Mouse (Mus musculus): ENCODE results near the gene Las1l. TPM values are rescaled to one million over a fixed set of nuclear protein-coding genes. Genes with fewer than 3 reads are reported as not detected.

Las1l gene
- total and polyA plus RNA-seq, 3 experiments = 35.1 to 86.3 TPM; not detected in 1

DNA sequence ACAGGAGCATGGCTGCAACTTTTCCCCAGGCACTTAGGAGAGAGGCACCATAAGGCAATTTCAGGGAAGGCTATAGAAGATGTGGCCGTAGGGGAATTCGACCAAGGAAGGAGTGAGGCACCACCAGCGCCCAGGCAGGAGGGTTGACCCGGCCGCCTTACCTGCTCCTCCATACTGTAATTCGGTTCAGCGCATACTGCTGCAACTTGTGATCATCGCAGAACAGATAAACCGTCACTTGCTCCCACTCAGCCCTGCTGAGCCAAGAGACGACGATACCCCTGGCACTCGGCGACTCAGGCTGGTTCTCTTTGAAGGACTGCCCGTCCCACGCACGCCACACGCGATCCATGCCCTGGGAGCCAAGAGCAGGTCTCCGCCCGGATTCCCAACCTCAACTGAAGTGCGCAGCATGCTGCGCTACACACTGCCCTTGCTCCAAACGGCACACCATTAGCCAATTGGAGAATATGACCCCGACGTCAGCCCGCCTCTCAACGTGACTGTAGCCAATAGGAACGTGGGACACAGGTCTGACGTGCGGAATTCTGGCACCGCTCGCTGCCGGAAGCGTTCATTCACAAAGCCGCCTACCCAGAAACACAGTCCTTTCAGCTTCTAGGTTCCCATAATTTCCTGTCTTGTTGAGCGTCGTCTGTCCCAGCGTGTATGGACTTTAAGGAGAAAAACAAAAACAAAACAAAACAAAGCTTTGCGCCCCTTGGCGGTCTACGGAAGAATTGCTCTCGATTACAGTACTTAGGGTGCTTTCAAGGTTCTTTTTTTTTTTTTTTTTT lies at the start of gene Las1l (continued):
- TF ChIP-seq GABPA (IDR thresholded peaks at IDR 0.05; ENCODE audit: low read depth, low read length) (no peak), ZKSCAN1 (IDR thresholded peaks at IDR 0.05; ENCODE audit: low read depth, low read length) (no peak), CHD1 (IDR thresholded peaks at IDR 0.05; ENCODE audit: low read depth, low read length) (no peak), MAFK (IDR thresholded peaks at IDR 0.05; ENCODE audit: borderline replicate concordance, low read depth, low read length) (no peak)

GRCm38 (mm10) chrX:96006395-96006794 lies 49.6 kb upstream of the Las1l start:
- Histone ChIP-seq H3K9ac (ENCODE audit: control insufficient read depth, low read depth, low read length, poor library complexity, severe bottlenecking) (no peak overlapping the region), H3K4me3 (ENCODE audit: control insufficient read depth in 1 of 2, insufficient read depth in 1 of 2, low read depth in 2 of 2, low read length in 2 of 2) (no peak overlapping the region), H3K27me3 (ENCODE audit: control insufficient read depth in 1 of 2, insufficient read depth in 2 of 2, low read length in 2 of 2) (no peaks in the 10 kb centered on the region; a peak in 1 of 4 replicates), H3K79me2 (ENCODE audit: control insufficient read depth, insufficient read depth, low read length, poor library complexity) (no peaks in the 10 kb centered on the region), H3K4me1 (ENCODE audit: control insufficient read depth in 1 of 2, insufficient read depth in 2 of 2, low read length in 2 of 2) (no peaks in the 10 kb centered on the region), H3K36me3 (ENCODE audit: control insufficient read depth in 1 of 2, insufficient read depth in 2 of 2, low read length in 2 of 2) (no peaks in the 10 kb centered on the region), H3K9me3 (replicated peaks; ENCODE audit: insufficient read depth, low read length) (no peaks in the 10 kb centered on the region), H3K27ac (ENCODE audit: control insufficient read depth, low read depth, low read length) (no peak overlapping the region)
- TF ChIP-seq BHLHE40 (IDR thresholded peaks at IDR 0.05; ENCODE audit: borderline replicate concordance, low read depth, low read length) = no peak
- TF ChIP-seq RAD21 (IDR thresholded peaks at IDR 0.05; ENCODE audit: low read depth, low read length) = peak; percentile 51
- TF ChIP-seq ELF1 (IDR thresholded peaks at IDR 0.05; ENCODE audit: low read depth, low read length) = no peak
- no peak for TF ChIP-seq USF2 (IDR thresholded peaks at IDR 0.05; ENCODE audit: borderline replicate concordance in 1 of 2, insufficient read depth in 1 of 2, low read depth in 1 of 2, low read length in 2 of 2)
- TF ChIP-seq CTCF (IDR thresholded peaks at IDR 0.05 in 2 of 3, conservative IDR thresholded peaks at IDR 0.05 in 1 of 3; ENCODE audit: control insufficient read depth in 1 of 3, insufficient read depth in 1 of 3, low read depth in 2 of 3, low read length in 3 of 3, poor library complexity in 1 of 3, severe bottlenecking in 1 of 3) = peak in 2 of 3 experiments; percentile 26 to 43; a peak in 3 of 6 replicates
- peak; percentile 32; the same call in 1 of the 2 replicates for TF ChIP-seq SMC3 (IDR thresholded peaks at IDR 0.05; ENCODE audit: low read depth, low read length)
- peak; percentile 5 for DNase-seq (ENCODE audit: low read depth, low spot score)

DNA sequence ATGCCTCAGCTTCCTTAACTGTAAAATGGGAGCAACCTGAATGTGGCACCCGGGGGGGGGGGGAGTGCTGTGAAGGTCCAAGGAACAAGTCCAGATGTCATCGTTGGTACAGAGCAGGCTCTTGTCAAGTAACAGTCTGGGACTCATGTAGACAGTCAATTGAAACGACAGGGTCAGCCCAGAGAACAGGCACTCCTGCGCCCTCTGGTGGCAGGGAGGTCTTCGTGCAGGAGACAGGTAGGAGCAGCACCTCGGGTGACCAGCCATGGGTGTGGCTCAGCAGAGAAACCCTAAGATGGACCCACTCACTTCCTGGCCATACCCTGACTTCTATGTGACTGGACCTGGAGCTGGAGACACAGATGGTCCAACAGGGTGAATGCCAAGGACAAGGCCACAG lies 42.8 kb upstream of the Las1l start:
- TF ChIP-seq CTCF (IDR thresholded peaks at IDR 0.05 in 2 of 3, conservative IDR thresholded peaks at IDR 0.05 in 1 of 3; ENCODE audit: control insufficient read depth in 1 of 3, insufficient read depth in 1 of 3, low read depth in 2 of 3, low read length in 3 of 3, poor library complexity in 1 of 3, severe bottlenecking in 1 of 3) = peak; percentile 46 to 66 (median 54)
- no peak for TF ChIP-seq ZC3H11A (IDR thresholded peaks at IDR 0.05; ENCODE audit: low read depth, low read length)
- peak; percentile 44 for TF ChIP-seq SMC3 (IDR thresholded peaks at IDR 0.05; ENCODE audit: low read depth, low read length)
- peak; percentile 17 for TF ChIP-seq RAD21 (IDR thresholded peaks at IDR 0.05; ENCODE audit: low read depth, low read length)
- Histone ChIP-seq H3K4me1 (ENCODE audit: control insufficient read depth in 1 of 2, insufficient read depth in 2 of 2, low read length in 2 of 2) (no peaks in the 10 kb centered on the region), H3K27ac (ENCODE audit: control insufficient read depth, low read depth, low read length) (no peak overlapping the region), H3K79me2 (ENCODE audit: control insufficient read depth, insufficient read depth, low read length, poor library complexity) (no peaks in the 10 kb centered on the region), H3K9ac (ENCODE audit: control insufficient read depth, low read depth, low read length, poor library complexity, severe bottlenecking) (no peak overlapping the region), H3K36me3 (ENCODE audit: control insufficient read depth in 1 of 2, insufficient read depth in 2 of 2, low read length in 2 of 2) (no peaks in the 10 kb centered on the region), H3K9me3 (replicated peaks; ENCODE audit: insufficient read depth, low read length) (no peaks in the 10 kb centered on the region), H3K4me3 (ENCODE audit: control insufficient read depth in 1 of 2, insufficient read depth in 1 of 2, low read depth in 2 of 2, low read length in 2 of 2) (no peak overlapping the region), H3K27me3 (ENCODE audit: control insufficient read depth in 1 of 2, insufficient read depth in 2 of 2, low read length in 2 of 2) (no peaks in the 10 kb centered on the region; a peak in 1 of 4 replicates)
- peak; percentile 28 for DNase-seq (ENCODE audit: low read depth, low spot score)
